Mouse (Mus musculus) intestine, embryonic 14.5 days (tissue): ENCODE data around the gene Eif4a2. TPM values are rescaled to one million over a fixed set of nuclear protein-coding genes. Genes with fewer than 3 reads are reported as not detected.
A peak's percentile ranks its signal among the peaks of the same experiment; 100 is the strongest.
"Not testable (repeated sequence)": the region's sequence is repeated elsewhere in the genome, so short reads cannot be mapped to it uniquely, and the experiment has no call there.

Experiments
- ATAC-seq: fragments of 200-750 bp; cut with Nextera tagmentation; replicated peaks from 2 replicates; pipeline ENCODE4 v1.8.0; 2017; ENCODE audit warnings: low read depth, moderate number of reproducible peaks, moderate TSS enrichment, moderate library complexity; ENCODE audit not compliant: low FRiP score, low TSS enrichment
- DNase-seq: peaks from one replicate; pipeline ENCODE4 v3.0.0-alpha.2; 2018; ENCODE audit warnings: low spot score
- H3K27ac ChIP-seq: fragments of 300-500 bp; sonication (generic); 2 replicates; pipeline ENCODE4 v1.5.1; 2014; ENCODE audit warnings: low read depth, mild to moderate bottlenecking, control low read depth
- H3K27me3 ChIP-seq: fragments of 300-500 bp; sonication (generic); replicated peaks from 2 replicates; pipeline ENCODE4 v1.6.1; 2014; ENCODE audit warnings: low read length, control low read depth; ENCODE audit not compliant: control insufficient read depth, insufficient read depth
- H3K36me3 ChIP-seq: fragments of 300-500 bp; sonication (generic); 2 replicates; pipeline ENCODE4 v1.6.1; 2014; ENCODE audit warnings: low read length, control low read depth; ENCODE audit not compliant: control insufficient read depth, insufficient read depth
- H3K4me1 ChIP-seq: fragments of 300-500 bp; sonication (generic); replicated peaks from 2 replicates; pipeline ENCODE4 v1.6.1; 2014; ENCODE audit warnings: low read length, control low read depth, mixed read lengths; ENCODE audit not compliant: control insufficient read depth, insufficient read depth
- H3K4me2 ChIP-seq: fragments of 300-500 bp; sonication (generic); 2 replicates; pipeline ENCODE4 v1.6.1; 2014; ENCODE audit warnings: low read length
- H3K4me3 ChIP-seq: fragments of 300-500 bp; sonication (generic); 2 replicates; pipeline ENCODE4 v1.5.1; 2014; ENCODE audit warnings: low read depth, low read length, control low read depth, mixed read lengths
- H3K9ac ChIP-seq: fragments of 300-500 bp; sonication (generic); 2 replicates; pipeline ENCODE4 v1.6.1; 2014; ENCODE audit warnings: mild to moderate bottlenecking, low read length
- H3K9me3 ChIP-seq: fragments of 300-500 bp; sonication (generic); 2 replicates; pipeline ENCODE4 v1.6.1; 2016; ENCODE audit warnings: low read length, control low read depth; ENCODE audit not compliant: control insufficient read depth
- WGBS: fragments of 180-500 bp; shearing (Covaris S2); extraction: QIAGEN DNeasy Blood & Tissue Kit; methylation state at CpG from one replicate; pipeline ENCODE4 v1.1.7; 2014; 5-methylcytosine and 5-hydroxymethylcytosine counted together
- polyA plus RNA-seq: library from polyadenylated mRNA; unstranded; fragments of >200 nt; fragmentation: Nextera tagmentation; extraction: Ambion mirVana; gene quantifications from 2 replicates; pipeline ENCODE4 v1.2.1, GENCODE M21; 2014

The Eif4a2 gene
- polyA plus RNA-seq, 1 experiment from 2014 or later = 218 TPM

GRCm38 (mm10) chr16:23091345-23091744, 15.9 kb upstream of the Eif4a2 start:
- ATAC-seq, H3K4me3 ChIP-seq, H3K9me3 ChIP-seq, H3K27ac ChIP-seq, H3K4me1 ChIP-seq, H3K4me2 ChIP-seq, DNase-seq, H3K36me3 ChIP-seq, H3K9ac ChIP-seq, H3K27me3 ChIP-seq: not testable (repeated sequence)

- no peak for DNase-seq
- no peaks in the 10 kb centered on the region for H3K36me3 ChIP-seq
- no peaks in the 10 kb centered on the region for H3K27me3 ChIP-seq
- no peak overlapping the region for H3K9ac ChIP-seq
- no peaks in the 10 kb centered on the region for H3K4me1 ChIP-seq
- H3K27ac ChIP-seq = no peak overlapping the region
- ATAC-seq = no peak
- WGBS = 83% methylated on average over 13 of the region's 13 CpGs
- no peak overlapping the region for H3K4me2 ChIP-seq
- no peaks in the 10 kb centered on the region for H3K9me3 ChIP-seq
- no peak overlapping the region for H3K4me3 ChIP-seq
Observed at GRCm38 (mm10) chr16:23093321-23093953, 13.8 kb upstream of the Eif4a2 start.

GRCm38 (mm10) chr16:23094136-23094535, 13.1 kb upstream of the Eif4a2 start:
- WGBS = 75% methylated on average over 6 of the region's 6 CpGs
- Histone ChIP-seq H3K27ac (no peak overlapping the region), H3K27me3 (no peaks in the 10 kb centered on the region), H3K9me3 (no peaks in the 10 kb centered on the region), H3K4me3 (no peak overlapping the region), H3K9ac (no peak overlapping the region), H3K4me2 (no peak overlapping the region), H3K4me1 (no peaks in the 10 kb centered on the region), H3K36me3 (no peaks in the 10 kb centered on the region)
- no peak for ATAC-seq
- DNase-seq = no peak

- not testable (repeated sequence) for H3K27ac ChIP-seq, H3K4me2 ChIP-seq, H3K27me3 ChIP-seq, H3K4me1 ChIP-seq, H3K4me3 ChIP-seq, H3K36me3 ChIP-seq, ATAC-seq, DNase-seq, H3K9me3 ChIP-seq, H3K9ac ChIP-seq
- WGBS = 88% methylated on average over 5 of the region's 5 CpGs
Observed at GRCm38 (mm10) chr16:23095581-23095980, 11.7 kb upstream of the Eif4a2 start.

DNA sequence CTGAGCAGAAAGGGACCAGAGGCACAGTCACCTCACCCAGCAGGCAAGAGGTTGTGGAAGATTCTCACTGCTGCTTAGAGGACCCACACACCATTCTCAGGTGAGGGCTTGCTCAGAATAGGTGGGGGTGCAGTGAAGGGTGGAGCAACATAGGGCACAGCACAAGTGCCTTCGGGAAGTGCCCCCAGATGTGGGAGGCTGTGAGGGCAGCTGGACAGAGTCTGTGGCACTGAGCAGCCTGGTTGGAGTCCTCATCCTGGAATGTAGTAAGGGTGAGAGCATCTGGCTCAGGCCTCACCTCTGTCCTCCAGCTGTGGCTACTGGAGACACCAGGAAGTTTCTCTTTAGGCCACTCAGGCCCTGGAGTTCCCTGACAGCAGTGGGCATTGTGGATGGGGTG, 10.4 kb upstream of the Eif4a2 start:
- H3K4me3 ChIP-seq, H3K9me3 ChIP-seq, H3K27me3 ChIP-seq, H3K9ac ChIP-seq, H3K27ac ChIP-seq, H3K4me1 ChIP-seq, H3K4me2 ChIP-seq, ATAC-seq, DNase-seq, H3K36me3 ChIP-seq: not testable (repeated sequence)
- WGBS = 83% methylated on average over 1 of the region's 1 CpGs

GRCm38 (mm10) chr16:23097290-23098104, 9.7 kb upstream of the Eif4a2 start:
- not testable (repeated sequence) for H3K36me3 ChIP-seq, H3K4me2 ChIP-seq, H3K27ac ChIP-seq, ATAC-seq, H3K9ac ChIP-seq, H3K27me3 ChIP-seq, H3K4me3 ChIP-seq, DNase-seq, H3K9me3 ChIP-seq, H3K4me1 ChIP-seq
- 85% methylated on average over 8 of the region's 8 CpGs for WGBS

DNA sequence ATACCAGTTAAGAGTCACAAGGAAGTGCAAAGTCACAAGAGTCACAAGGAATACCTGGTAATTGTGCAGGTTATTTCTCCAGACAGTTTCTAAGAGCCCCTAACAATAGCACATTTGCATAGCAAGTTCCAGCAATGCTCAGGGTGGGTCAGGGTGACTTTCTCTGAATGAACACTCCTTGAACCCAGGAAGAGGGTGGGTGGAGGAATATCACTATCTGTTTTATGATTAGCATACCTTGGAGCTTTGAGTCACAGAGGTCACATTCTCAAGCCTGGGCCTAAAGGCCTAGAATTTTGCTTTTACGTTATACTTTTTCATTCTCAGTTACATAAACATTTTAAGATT, 9.2 kb upstream of the Eif4a2 start:
- not testable (repeated sequence) for H3K4me3 ChIP-seq

GRCm38 (mm10) chr16:23099632-23100031, 7.6 kb upstream of the Eif4a2 start:
- DNase-seq (no peak), ATAC-seq (no peak)
- 24% methylated on average over 12 of the region's 12 CpGs for WGBS
- Histone ChIP-seq H3K4me3 (peak overlapping the region; percentile 36), H3K36me3 (no peaks in the 10 kb centered on the region), H3K9ac (peak overlapping the region; percentile 52), H3K27me3 (no peaks in the 10 kb centered on the region), H3K4me1 (peaks cover 8% of the 10 kb centered on the region), H3K4me2 (peak overlapping the region; percentile 71), H3K9me3 (no peaks in the 10 kb centered on the region), H3K27ac (no peak overlapping the region; the same call in 1 of the 2 replicates)

More for the DNA sequence above, 9.2 kb upstream of the Eif4a2 start:
- H3K4me1 ChIP-seq, H3K27me3 ChIP-seq, H3K4me2 ChIP-seq, H3K9me3 ChIP-seq, H3K9ac ChIP-seq, H3K27ac ChIP-seq, DNase-seq, H3K36me3 ChIP-seq, ATAC-seq: not testable (repeated sequence)
- WGBS = 97% methylated on average over 1 of the region's 1 CpGs
